Mouse (Mus musculus): Measurements from ENCODE around the gene Olfr1428. TPM values are rescaled to one million over a fixed set of nuclear protein-coding genes. Genes with fewer than 3 reads are reported as not detected.

The Olfr1428 gene
- not detected in 2 replicates for polyA plus RNA-seq (2014; fragmentation: Nextera tagmentation; extraction: Ambion mirVana)

DNA sequence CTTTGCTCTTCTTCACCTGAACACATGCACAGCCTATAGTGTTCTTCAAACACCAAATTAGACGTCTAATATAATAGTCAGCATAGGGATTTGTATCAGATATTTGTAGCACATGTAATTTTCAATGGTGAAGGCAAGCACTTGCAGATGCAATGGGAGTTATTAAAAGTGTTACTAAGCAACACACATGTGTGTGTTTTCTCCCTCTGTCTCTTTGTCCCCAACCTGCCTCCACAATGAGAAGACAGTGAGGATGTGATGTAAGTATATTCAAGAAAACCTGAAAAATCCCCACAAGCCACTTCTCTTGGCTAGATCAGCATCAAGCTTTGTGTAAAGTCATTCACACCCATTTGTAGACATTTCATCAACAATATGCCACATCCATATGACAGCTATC is at the start of gene Olfr1428:
Gene Olfr1428, minus strand, starts transcription at position 101 of the 400 bp plus-strand sequence.
- Histone ChIP-seq H3K9me3 (ENCODE audit: control insufficient read depth, low read length) (no peaks in the 10 kb centered on the region), H3K4me2 (no peak within 1 kb of the TSS), H3K4me3 (ENCODE audit: low read depth, low read length) (no peak within 1 kb of the TSS), H3K27me3 (replicated peaks; ENCODE audit: control insufficient read depth, insufficient read depth, low read length) (no peaks in the 10 kb centered on the region), H3K9ac (ENCODE audit: low read depth, low read length) (no peak within 1 kb of the TSS), H3K36me3 (ENCODE audit: control insufficient read depth, insufficient read depth, low read length) (no peaks in the 10 kb centered on the region), H3K4me1 (replicated peaks; ENCODE audit: control insufficient read depth, insufficient read depth, low read length) (no peaks in the 10 kb centered on the region), H3K27ac (ENCODE audit: low read depth, low read length) (no peak within 1 kb of the TSS)
- DNase-seq (ENCODE audit: low spot score): no peak
- 67% methylated on average over 1 of the region's 1 CpGs for WGBS
- no peak for ATAC-seq (replicated peaks; ENCODE audit: low FRiP score)

DNA sequence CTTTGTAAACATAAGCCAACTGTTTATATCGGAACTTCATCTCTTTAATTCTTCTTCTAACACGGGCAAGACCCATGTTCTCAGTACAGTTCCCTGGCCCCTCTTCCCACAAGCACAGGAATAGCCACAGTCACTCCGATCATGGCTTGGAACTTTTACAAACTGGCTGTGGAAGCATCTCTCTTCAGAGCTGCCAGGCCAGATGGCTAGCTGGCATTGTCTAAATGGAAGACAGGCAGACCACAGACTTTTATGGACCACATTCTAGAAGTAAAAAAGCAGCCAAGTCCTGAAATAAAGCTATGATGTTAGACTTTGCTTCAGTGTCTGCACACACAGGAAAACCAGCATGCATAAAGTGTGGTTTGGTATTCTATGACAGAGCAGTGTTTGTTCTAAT is 29.8 kb upstream of the Olfr1428 start:
- no peak overlapping the region for H3K27ac ChIP-seq (ENCODE audit: low read depth, low read length)
- ATAC-seq (replicated peaks; ENCODE audit: low FRiP score) (no peak), DNase-seq (ENCODE audit: low spot score) (no peak)
- H3K4me1 ChIP-seq (replicated peaks; ENCODE audit: control insufficient read depth, insufficient read depth, low read length): no peaks in the 10 kb centered on the region
- H3K9ac ChIP-seq (ENCODE audit: low read depth, low read length): no peak overlapping the region
- no peaks in the 10 kb centered on the region for H3K9me3 ChIP-seq (ENCODE audit: control insufficient read depth, low read length)
- H3K36me3 ChIP-seq (ENCODE audit: control insufficient read depth, insufficient read depth, low read length): no peaks in the 10 kb centered on the region
- 74% methylated on average over 3 of the region's 3 CpGs for WGBS
- H3K4me2 ChIP-seq: no peak overlapping the region
- H3K4me3 ChIP-seq (ENCODE audit: low read depth, low read length): no peak overlapping the region
- H3K27me3 ChIP-seq (replicated peaks; ENCODE audit: control insufficient read depth, insufficient read depth, low read length): no peaks in the 10 kb centered on the region

DNA sequence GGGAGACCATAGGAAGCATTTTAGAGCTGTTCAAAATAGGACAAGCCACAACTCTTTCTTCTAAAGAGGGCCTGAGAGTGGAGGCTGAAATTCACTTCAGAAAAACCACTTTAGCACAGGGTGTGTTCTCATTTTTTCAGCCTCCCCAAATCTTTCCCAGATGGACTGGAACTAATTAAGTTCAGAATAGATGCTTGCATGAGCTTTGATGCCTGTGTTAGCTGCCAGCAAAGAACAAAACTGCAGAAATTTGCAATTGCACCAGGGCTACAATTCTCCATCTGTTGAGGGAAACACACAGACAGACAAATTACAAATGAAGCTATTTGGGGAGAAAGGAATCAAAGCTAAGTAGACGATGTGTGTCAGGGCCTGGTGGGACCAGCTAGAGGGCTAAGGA is 27.7 kb upstream of the Olfr1428 start:
- H3K9ac ChIP-seq (ENCODE audit: low read depth, low read length): no peak overlapping the region
- DNase-seq (ENCODE audit: low spot score): no peak
- H3K27me3 ChIP-seq (replicated peaks; ENCODE audit: control insufficient read depth, insufficient read depth, low read length): no peaks in the 10 kb centered on the region
- no peaks in the 10 kb centered on the region for H3K36me3 ChIP-seq (ENCODE audit: control insufficient read depth, insufficient read depth, low read length)
- ATAC-seq (replicated peaks; ENCODE audit: low FRiP score): no peak
- H3K4me3 ChIP-seq (ENCODE audit: low read depth, low read length): no peak overlapping the region
- 78% methylated on average over 1 of the region's 1 CpGs for WGBS
- no peaks in the 10 kb centered on the region for H3K9me3 ChIP-seq (ENCODE audit: control insufficient read depth, low read length)
- no peaks in the 10 kb centered on the region for H3K4me1 ChIP-seq (replicated peaks; ENCODE audit: control insufficient read depth, insufficient read depth, low read length)
- H3K27ac ChIP-seq (ENCODE audit: low read depth, low read length): no peak overlapping the region
- no peak overlapping the region for H3K4me2 ChIP-seq

DNA sequence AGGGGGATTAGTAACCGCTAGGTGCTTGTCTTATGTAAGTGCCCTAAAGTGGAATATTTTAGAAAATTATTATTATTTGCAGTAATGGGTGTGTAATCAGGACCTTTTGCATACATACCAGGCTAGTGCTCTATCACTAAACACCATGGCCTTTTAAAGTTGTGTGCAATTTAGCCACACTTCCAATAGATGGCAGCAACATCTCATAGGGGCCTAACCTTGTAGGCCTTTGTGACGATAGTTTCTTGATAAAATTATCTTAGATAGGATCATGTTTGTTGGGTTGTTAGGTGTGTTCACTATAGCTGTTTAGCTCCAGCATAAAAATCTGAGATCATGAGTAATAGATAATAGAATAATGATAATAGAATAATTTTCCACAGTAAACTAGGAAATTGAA is 18.6 kb upstream of the Olfr1428 start:
- whole genome bisulfite sequencing: 34% methylated on average over 2 of the region's 2 CpGs
- no peak for ATAC-seq (replicated peaks; ENCODE audit: low FRiP score)
- H3K9ac ChIP-seq (ENCODE audit: low read depth, low read length): no peak overlapping the region
- no peak overlapping the region for H3K4me3 ChIP-seq (ENCODE audit: low read depth, low read length)
- H3K27me3 ChIP-seq (replicated peaks; ENCODE audit: control insufficient read depth, insufficient read depth, low read length): no peaks in the 10 kb centered on the region
- H3K4me2 ChIP-seq: no peak overlapping the region
- H3K4me1 ChIP-seq (replicated peaks; ENCODE audit: control insufficient read depth, insufficient read depth, low read length): no peaks in the 10 kb centered on the region
- no peak for DNase-seq (ENCODE audit: low spot score)
- no peaks in the 10 kb centered on the region for H3K36me3 ChIP-seq (ENCODE audit: control insufficient read depth, insufficient read depth, low read length)
- H3K27ac ChIP-seq (ENCODE audit: low read depth, low read length): no peak overlapping the region
- H3K9me3 ChIP-seq (ENCODE audit: control insufficient read depth, low read length): no peaks in the 10 kb centered on the region

DNA sequence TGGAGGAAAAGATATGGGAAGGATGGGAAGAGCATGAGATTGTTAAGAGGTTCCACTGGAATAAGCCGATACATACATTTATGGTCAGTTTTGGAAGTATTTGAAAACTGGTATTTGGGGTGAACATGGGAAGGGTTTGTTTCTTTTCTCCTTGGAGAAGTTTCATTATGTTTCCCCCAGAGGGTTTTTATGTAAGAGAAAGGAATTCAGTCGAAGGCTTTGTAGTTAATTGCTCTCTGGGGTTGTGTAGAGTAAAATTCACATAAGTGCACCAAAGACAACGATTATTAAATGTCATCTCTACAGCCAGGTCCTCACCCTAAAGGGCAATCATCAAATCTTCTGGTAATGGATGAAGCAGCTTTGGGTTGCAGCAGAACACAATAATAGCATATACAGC is 7.4 kb upstream of the Olfr1428 start, which contains the start of gene Olfr76:
Gene Olfr76, minus strand, starts transcription at position 101 of the 400 bp plus-strand sequence.
- Histone ChIP-seq H3K36me3 (ENCODE audit: control insufficient read depth, insufficient read depth, low read length) (no peaks in the 10 kb centered on the region), H3K9me3 (ENCODE audit: control insufficient read depth, low read length) (no peaks in the 10 kb centered on the region), H3K4me1 (replicated peaks; ENCODE audit: control insufficient read depth, insufficient read depth, low read length) (no peaks in the 10 kb centered on the region), H3K9ac (ENCODE audit: low read depth, low read length) (no peak within 1 kb of the TSS), H3K4me2 (no peak within 1 kb of the TSS), H3K27me3 (replicated peaks; ENCODE audit: control insufficient read depth, insufficient read depth, low read length) (no peaks in the 10 kb centered on the region), H3K27ac (ENCODE audit: low read depth, low read length) (no peak within 1 kb of the TSS), H3K4me3 (ENCODE audit: low read depth, low read length) (no peak within 1 kb of the TSS)
- 65% methylated on average over 3 of the region's 3 CpGs for WGBS
- no peak for ATAC-seq (replicated peaks; ENCODE audit: low FRiP score)
- DNase-seq (ENCODE audit: low spot score): no peak

DNA sequence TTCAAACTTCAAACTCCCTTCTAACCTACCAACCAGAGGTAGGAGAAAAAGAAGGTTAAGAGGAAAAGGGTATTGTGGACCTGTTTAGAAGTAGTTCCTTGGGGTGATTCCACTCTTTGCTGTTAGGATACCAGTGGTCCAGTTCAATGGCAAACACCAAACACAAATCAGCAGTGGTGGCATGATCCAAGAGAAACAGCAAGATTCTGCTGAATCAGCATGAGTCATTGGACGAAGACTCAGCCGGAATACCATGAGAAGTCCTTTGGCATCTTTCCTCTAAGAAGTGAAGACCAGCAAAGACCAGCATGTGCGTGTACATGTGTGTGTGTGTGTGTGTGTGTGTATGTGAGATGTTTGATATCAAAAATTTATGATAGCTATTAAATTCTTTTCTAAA is 767 bp upstream of the Olfr1428 start:
- ATAC-seq (replicated peaks; ENCODE audit: low FRiP score): no peak
- H3K9ac ChIP-seq (ENCODE audit: low read depth, low read length): no peak overlapping the region
- H3K36me3 ChIP-seq (ENCODE audit: control insufficient read depth, insufficient read depth, low read length): no peaks in the 10 kb centered on the region
- no peaks in the 10 kb centered on the region for H3K4me1 ChIP-seq (replicated peaks; ENCODE audit: control insufficient read depth, insufficient read depth, low read length)
- no peak overlapping the region for H3K4me3 ChIP-seq (ENCODE audit: low read depth, low read length)
- no peak overlapping the region for H3K27ac ChIP-seq (ENCODE audit: low read depth, low read length)
- 82% methylated on average over 3 of the region's 3 CpGs for WGBS
- H3K4me2 ChIP-seq: no peak overlapping the region
- DNase-seq (ENCODE audit: low spot score): no peak
- no peaks in the 10 kb centered on the region for H3K9me3 ChIP-seq (ENCODE audit: control insufficient read depth, low read length)
- H3K27me3 ChIP-seq (replicated peaks; ENCODE audit: control insufficient read depth, insufficient read depth, low read length): no peaks in the 10 kb centered on the region

DNA sequence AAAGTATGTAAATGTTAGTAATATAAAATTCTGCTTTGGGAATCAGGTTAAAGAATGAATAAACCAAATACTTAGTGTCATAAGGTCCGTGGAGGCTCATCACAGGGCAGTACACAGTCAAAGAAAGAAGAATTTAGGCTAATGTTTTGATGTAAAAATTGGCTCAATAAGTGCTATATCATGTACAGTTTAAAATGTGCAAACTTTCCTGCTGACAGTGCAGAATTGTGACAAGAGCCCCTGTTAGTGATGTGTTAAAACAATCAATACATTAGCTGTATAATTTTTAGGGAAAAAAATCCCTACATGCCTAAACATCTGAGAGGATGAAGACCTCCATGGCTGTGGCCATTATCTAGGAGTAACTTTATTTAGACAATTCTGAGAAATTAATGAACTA is 1.9 kb downstream of the Olfr1428 start:
- WGBS: 55% methylated on average over 1 of the region's 1 CpGs
- H3K4me2 ChIP-seq: no peak overlapping the region
- ATAC-seq (replicated peaks; ENCODE audit: low FRiP score) (no peak), DNase-seq (ENCODE audit: low spot score) (no peak)
- no peak overlapping the region for H3K9ac ChIP-seq (ENCODE audit: low read depth, low read length)
- no peak overlapping the region for H3K4me3 ChIP-seq (ENCODE audit: low read depth, low read length)
- H3K27ac ChIP-seq (ENCODE audit: low read depth, low read length): no peak overlapping the region
- H3K27me3 ChIP-seq (replicated peaks; ENCODE audit: control insufficient read depth, insufficient read depth, low read length): no peaks in the 10 kb centered on the region
- no peaks in the 10 kb centered on the region for H3K36me3 ChIP-seq (ENCODE audit: control insufficient read depth, insufficient read depth, low read length)
- H3K9me3 ChIP-seq (ENCODE audit: control insufficient read depth, low read length): no peaks in the 10 kb centered on the region
- H3K4me1 ChIP-seq (replicated peaks; ENCODE audit: control insufficient read depth, insufficient read depth, low read length): no peaks in the 10 kb centered on the region

DNA sequence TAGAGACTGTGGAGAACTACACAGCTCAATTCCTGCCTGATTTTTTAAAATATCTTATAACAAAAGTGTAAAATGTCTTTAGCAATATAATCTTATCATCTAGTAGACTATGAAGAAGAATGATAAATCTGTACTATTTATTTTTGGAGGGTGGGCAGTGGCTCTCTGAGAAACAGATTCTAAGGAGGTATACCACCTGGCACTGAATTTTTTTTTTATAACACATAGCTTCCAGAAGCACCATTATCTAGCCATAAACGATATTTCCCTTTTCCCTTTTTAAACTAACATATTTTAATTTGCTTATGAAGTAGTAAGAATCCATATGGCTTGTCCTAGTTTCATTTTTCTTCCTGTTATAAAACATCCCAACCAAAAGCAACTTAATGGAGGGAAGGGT is 11.2 kb downstream of the Olfr1428 start:
- Histone ChIP-seq H3K36me3 (ENCODE audit: control insufficient read depth, insufficient read depth, low read length) (no peaks in the 10 kb centered on the region), H3K4me2 (no peak overlapping the region), H3K27ac (ENCODE audit: low read depth, low read length) (no peak overlapping the region), H3K27me3 (replicated peaks; ENCODE audit: control insufficient read depth, insufficient read depth, low read length) (no peaks in the 10 kb centered on the region), H3K9me3 (ENCODE audit: control insufficient read depth, low read length) (no peaks in the 10 kb centered on the region), H3K4me3 (ENCODE audit: low read depth, low read length) (no peak overlapping the region), H3K9ac (ENCODE audit: low read depth, low read length) (no peak overlapping the region), H3K4me1 (replicated peaks; ENCODE audit: control insufficient read depth, insufficient read depth, low read length) (no peaks in the 10 kb centered on the region)
- ATAC-seq (replicated peaks; ENCODE audit: low FRiP score) (no peak), DNase-seq (ENCODE audit: low spot score) (no peak)
- 54% methylated on average over 1 of the region's 1 CpGs for WGBS

DNA sequence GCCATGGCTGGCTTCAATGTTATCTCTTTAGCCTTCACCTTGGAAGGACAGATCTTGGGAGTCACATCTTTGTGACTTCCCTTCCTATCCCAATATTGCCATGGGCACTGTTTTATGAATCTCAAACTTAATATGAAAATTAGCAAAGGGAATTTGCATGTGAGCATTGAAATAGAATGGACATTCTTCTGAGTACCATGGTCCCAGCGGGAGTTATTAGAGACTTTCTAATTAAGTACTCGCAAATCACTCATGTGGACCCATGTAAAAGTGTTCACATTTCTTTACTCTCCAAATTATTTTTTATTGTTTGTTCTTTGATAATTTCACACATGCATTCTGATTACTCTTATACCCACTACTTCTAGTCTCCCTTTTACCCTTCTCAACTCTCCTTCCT is 12.5 kb downstream of the Olfr1428 start, which contains the start of gene Olfr1427:
Gene Olfr1427, minus strand, starts transcription at position 101 of the 400 bp plus-strand sequence.
- Histone ChIP-seq H3K4me2 (no peak within 1 kb of the TSS), H3K9ac (ENCODE audit: low read depth, low read length) (no peak within 1 kb of the TSS), H3K27ac (ENCODE audit: low read depth, low read length) (no peak within 1 kb of the TSS), H3K4me3 (ENCODE audit: low read depth, low read length) (no peak within 1 kb of the TSS), H3K9me3 (ENCODE audit: control insufficient read depth, low read length) (no peaks in the 10 kb centered on the region), H3K36me3 (ENCODE audit: control insufficient read depth, insufficient read depth, low read length) (no peaks in the 10 kb centered on the region), H3K4me1 (replicated peaks; ENCODE audit: control insufficient read depth, insufficient read depth, low read length) (no peaks in the 10 kb centered on the region), H3K27me3 (replicated peaks; ENCODE audit: control insufficient read depth, insufficient read depth, low read length) (no peaks in the 10 kb centered on the region)
- ATAC-seq (replicated peaks; ENCODE audit: low FRiP score) (no peak), DNase-seq (ENCODE audit: low spot score) (no peak)
- WGBS: 89% methylated on average over 2 of the region's 2 CpGs
